Mouse (Mus musculus) heart, adult 2 months (tissue): ENCODE data around the gene Ostc.

ENCODE experiments used
- CTCF ChIP-seq: fragments of 200-600 bp; IDR thresholded peaks from 2 replicates; pipeline ENCODE4 v1.8.1; 2022; ENCODE audit warnings: antibody characterized with exemption, mild to moderate bottlenecking, moderate library complexity
- EP300 ChIP-seq: fragments of 200-500 bp; IDR thresholded peaks from 2 replicates; pipeline ENCODE4 v1.6.1; 2011; ENCODE audit warnings: low read depth, low read length, control low read depth; ENCODE audit not compliant: insufficient read depth
- POLR2A ChIP-seq: fragments of 200-500 bp; IDR thresholded peaks from 2 replicates; pipeline ENCODE4 v1.6.1; 2011; ENCODE audit warnings: mild to moderate bottlenecking, low read depth, low read length, control low read depth; ENCODE audit not compliant: insufficient read depth

GRCm38 (mm10) chr3:130662496-130662895 is 46.7 kb downstream of the Ostc start:
- TF ChIP-seq CTCF (no peak), POLR2A (no peak), EP300 (no peak)
